Mouse (Mus musculus) spleen, postnatal 36 days (tissue): ENCODE measurements at regions not wholly inside any gene's neighbourhood (a gene's known extent, or its start where the extent isn't known, plus 50 kb on each side); places are given as distances from the start of the nearest gene placed in this dataset.

Experiments
- DNase-seq, 2 experiments: peaks; one replicate each; pipeline ENCODE4 v3.0.0; 2022; ENCODE audit warnings: low spot score in 2 of 2, mixed read lengths in 1 of 2

DNA sequence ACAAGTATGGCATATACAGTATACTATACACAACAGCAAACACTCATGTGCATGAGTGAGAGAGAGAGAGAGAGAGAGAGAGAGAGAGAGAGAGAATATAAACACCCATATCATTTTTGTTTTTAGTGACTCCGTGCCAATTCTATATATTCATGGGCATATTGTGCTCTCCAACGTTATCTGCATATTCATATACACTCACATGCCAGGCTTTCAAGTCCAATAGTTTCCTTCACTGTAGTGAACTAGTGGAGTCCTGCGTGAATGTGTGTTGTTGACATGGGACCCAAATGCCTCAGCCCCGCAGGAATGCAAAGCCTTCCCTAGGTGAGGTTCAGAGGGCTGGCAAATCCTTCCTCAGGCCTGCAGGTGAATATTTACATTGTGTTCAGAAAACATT, 53.4 kb upstream of the Nab1 start:
- DNase-seq, result no peak

DNA sequence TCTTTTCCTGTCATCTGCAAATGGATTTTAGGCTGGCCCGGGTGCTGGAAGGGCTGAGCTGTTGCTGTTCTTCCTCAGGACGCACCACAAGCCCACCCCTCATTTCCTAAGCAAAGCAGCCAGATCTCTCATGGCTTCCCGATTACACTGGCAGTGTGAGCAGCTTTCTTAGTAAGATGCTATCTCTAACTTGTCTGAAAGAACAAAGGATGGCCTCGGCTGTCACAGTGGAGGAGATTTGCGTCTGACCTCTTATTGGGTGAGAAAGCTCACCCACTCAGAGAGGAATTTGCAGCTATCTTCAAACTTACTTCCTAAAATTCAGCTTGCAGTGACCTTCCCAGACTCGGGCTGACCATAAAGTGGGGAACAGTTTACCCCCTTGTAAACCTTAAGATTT, 64.7 kb upstream of the Nemp2 start:
- no peak for DNase-seq

DNA sequence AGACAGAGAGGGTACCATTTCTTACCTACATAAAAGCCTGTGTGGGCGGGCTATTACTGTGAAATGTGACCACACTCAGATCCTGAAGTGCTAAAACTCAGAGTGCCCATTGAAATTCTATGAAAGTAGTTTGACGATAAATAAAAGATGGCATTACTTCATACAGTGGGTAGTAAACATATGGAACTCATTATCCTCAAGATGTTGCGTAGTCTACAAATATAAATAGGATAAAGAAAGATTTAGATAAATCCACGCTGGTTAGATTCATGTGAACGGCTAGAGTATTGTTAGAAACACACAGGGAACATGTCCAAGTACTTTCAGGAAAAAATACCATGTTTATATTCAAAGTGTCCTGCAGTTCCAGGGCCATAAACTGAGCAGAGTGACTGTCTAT, 58.8 kb upstream of the Nemp2 start:
- no peak for DNase-seq

DNA sequence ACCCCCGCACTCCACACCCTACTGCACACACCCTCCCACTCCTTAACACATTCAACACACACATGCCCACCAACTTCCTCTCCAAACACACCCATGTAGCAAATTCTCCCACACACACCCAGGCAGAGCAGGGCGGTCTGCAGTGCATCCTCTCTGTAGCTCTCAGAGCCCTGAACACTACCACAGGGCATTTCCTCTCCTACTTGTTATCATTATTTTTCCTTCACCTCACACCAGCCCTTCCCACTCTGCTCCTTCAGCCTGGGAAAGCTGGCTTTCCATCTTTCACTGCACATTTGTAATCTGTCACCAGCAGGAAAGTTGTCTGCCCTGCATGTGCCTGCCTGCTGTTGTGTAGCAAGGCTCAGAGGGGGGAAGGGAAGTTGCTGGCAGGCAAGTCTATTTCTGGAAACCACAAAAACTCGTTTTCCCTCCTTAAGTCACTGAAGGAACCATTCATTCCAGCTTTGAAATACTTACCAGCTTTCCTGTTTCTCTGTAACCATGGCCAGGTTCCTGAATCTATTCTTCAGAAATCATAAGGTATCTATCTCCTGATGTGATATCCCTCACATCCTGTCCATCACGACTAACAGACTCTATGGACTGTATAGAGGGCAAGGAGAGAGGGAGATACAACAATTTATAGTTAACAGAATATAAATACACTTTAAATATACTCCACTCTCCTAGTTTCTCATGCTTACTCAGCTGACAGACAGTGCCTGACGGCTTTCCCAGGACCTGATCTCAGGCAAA, 52.0 kb upstream of the Nemp2 start:
- DNase-seq, result peak; percentile 80 to 85

DNA sequence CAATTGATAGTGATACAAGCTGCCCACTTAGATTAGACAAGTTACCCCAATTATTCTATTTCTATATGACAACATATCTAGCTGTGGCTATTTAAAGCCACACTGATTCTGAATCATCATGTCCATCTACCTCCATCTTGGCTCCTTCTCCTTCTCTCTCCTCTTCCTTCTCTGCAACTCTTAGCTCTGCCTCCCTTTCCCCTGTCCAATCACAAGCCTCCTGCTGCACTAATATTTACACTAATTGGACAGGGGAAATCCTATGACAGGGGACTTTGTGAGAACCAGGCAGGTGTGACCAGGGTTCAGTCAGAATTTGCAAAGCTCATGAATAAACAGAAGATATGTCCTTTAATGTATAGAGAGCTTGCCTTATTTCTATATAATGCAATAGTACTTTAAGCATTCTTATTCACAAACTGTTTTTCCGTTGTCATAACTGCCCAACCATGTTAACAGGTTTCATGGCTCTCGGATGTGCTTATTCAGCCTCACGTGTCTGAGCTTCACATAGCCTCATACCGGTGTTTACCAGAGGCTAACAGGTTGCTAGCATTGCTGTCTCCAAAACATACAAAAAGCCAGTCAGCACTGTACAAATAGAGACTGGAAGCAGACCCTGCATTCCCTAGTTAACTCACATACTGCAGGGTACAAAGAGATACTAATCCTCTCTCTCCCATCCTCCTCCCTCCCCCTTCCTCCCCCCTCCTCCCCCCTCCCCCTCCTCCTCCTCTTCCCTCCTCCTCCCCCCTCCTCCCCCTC, 50.2 kb upstream of the Nemp2 start:
- DNase-seq, result peak; percentile 51 to 57
